27 mouse cellular contexts compared by ENCODE assay signal in genomic region chr15:84156158-84156557, GRCm38 (mm10). TPM values are rescaled to one million over a fixed set of nuclear protein-coding genes. Genes with fewer than 3 reads are reported as not detected.
DNase-seq lines count a peak whose midpoint lies in the region; ATAC-seq and TF ChIP-seq lines count a peak whose summit lies in the region.
"Had no signal": no experiment of that assay in that cellular context is flagged by ENCODE, and none has a peak within 500 bp of the region (broad histone marks: within the 10 kb centered on the region; RNA-seq: fewer than 3 reads in every experiment).

No protein-coding gene starts in this region.

- no peak overlapping the region for H3K4me3 ChIP-seq in liver, adult 2 months (ENCODE audit: insufficient read depth, low read depth, low read length)
- H3K4me3 ChIP-seq in liver, embryonic 12.5 days = no peak overlapping the region
- H3K4me3 ChIP-seq in liver, postnatal 0 days (ENCODE audit: low read depth, low read length) = no peak overlapping the region
- no peak overlapping the region for H3K4me3 ChIP-seq in liver, embryonic 11.5 days (ENCODE audit: low read depth, low read length)
- H3K4me3 ChIP-seq: embryonic facial prominence, embryonic 10.5 days; embryonic facial prominence, embryonic 12.5 days; forebrain, embryonic 13.5 days; forebrain, embryonic 15.5 days had no signal

- H3K27me3 ChIP-seq in liver, adult 2 months (ENCODE audit: control insufficient read depth, insufficient read depth, low read length) = no peaks in the 10 kb centered on the region
- H3K27me3 ChIP-seq in liver, embryonic 12.5 days (replicated peaks) = no peaks in the 10 kb centered on the region
- H3K27me3 ChIP-seq in liver, postnatal 0 days (ENCODE audit: insufficient read depth, low read length) = no peaks in the 10 kb centered on the region
- H3K27me3 ChIP-seq in liver, embryonic 11.5 days (replicated peaks; ENCODE audit: control insufficient read depth, insufficient read depth, low read length) = no peaks in the 10 kb centered on the region
- H3K27me3 ChIP-seq: embryonic facial prominence, embryonic 12.5 days; forebrain, embryonic 13.5 days; forebrain, embryonic 15.5 days had no signal

- no peak overlapping the region for H3K27ac ChIP-seq in liver, adult 2 months (replicated peaks; ENCODE audit: insufficient read depth, low read depth, low read length)
- H3K27ac ChIP-seq in liver, embryonic 12.5 days = no peak overlapping the region
- H3K27ac ChIP-seq in liver, postnatal 0 days (ENCODE audit: low read depth) = no peak overlapping the region
- no peak overlapping the region for H3K27ac ChIP-seq in liver, embryonic 11.5 days (ENCODE audit: low read depth, low read length)
- H3K27ac ChIP-seq: embryonic facial prominence, embryonic 10.5 days; embryonic facial prominence, embryonic 12.5 days; forebrain, embryonic 13.5 days; forebrain, embryonic 15.5 days had no signal

- WGBS in liver, adult 2 months = 26% methylated on average over 2 of the region's 2 CpGs
- WGBS in liver, embryonic 12.5 days (ENCODE audit: insufficient replicate concordance) = 57% methylated on average over 2 of the region's 2 CpGs
- WGBS in liver, postnatal 0 days (ENCODE audit: insufficient replicate concordance) = 48% methylated on average over 2 of the region's 2 CpGs
- 83% methylated on average over 2 of the region's 2 CpGs for WGBS in liver, embryonic 11.5 days

- no peaks in the 10 kb centered on the region for H3K79me2 ChIP-seq in liver, adult 2 months (ENCODE audit: control insufficient read depth, insufficient read depth, low read length)

- no peak for TF ChIP-seq POLR2A in liver, adult 2 months (IDR thresholded peaks at IDR 0.05; ENCODE audit: extremely low read depth, insufficient read depth, low read length)

- TF ChIP-seq EP300 in liver, postnatal 0 days (IDR thresholded peaks at IDR 0.05; ENCODE audit: low read depth) = no peak

- H3K9me3 ChIP-seq in liver, embryonic 12.5 days (replicated peaks) = no peaks in the 10 kb centered on the region
- no peaks in the 10 kb centered on the region for H3K9me3 ChIP-seq in liver, postnatal 0 days (ENCODE audit: low read length)
- no peaks in the 10 kb centered on the region for H3K9me3 ChIP-seq in liver, embryonic 11.5 days (ENCODE audit: control insufficient read depth, low read length)
- H3K9me3 ChIP-seq: embryonic facial prominence, embryonic 10.5 days; embryonic facial prominence, embryonic 12.5 days; forebrain, embryonic 13.5 days; forebrain, embryonic 15.5 days had no signal

- no peaks in the 10 kb centered on the region for H3K36me3 ChIP-seq in liver, adult 2 months (ENCODE audit: control insufficient read depth, insufficient read depth, low read length)
- no peaks in the 10 kb centered on the region for H3K36me3 ChIP-seq in liver, embryonic 12.5 days
- no peaks in the 10 kb centered on the region for H3K36me3 ChIP-seq in liver, postnatal 0 days (replicated peaks; ENCODE audit: insufficient read depth, low read length)
- no peaks in the 10 kb centered on the region for H3K36me3 ChIP-seq in liver, embryonic 11.5 days (ENCODE audit: control insufficient read depth, insufficient read depth, low read length)
- H3K36me3 ChIP-seq: embryonic facial prominence, embryonic 10.5 days; embryonic facial prominence, embryonic 12.5 days; forebrain, embryonic 15.5 days; G1E had no signal

- no peak for ATAC-seq in liver, embryonic 12.5 days
- ATAC-seq in liver, postnatal 0 days = peak; percentile 96
- ATAC-seq in liver, embryonic 11.5 days (replicated peaks; ENCODE audit: low FRiP score) = no peak
- ATAC-seq: activated CD4-positive, CD25-positive, alpha-beta regulatory T cell, adult 4 months; CD4-positive, CD25-positive, alpha-beta regulatory T cell, adult 4 months; forebrain, embryonic 13.5 days; forebrain, embryonic 15.5 days; forebrain, postnatal 0 days; Patski had no signal

- no peak overlapping the region for H3K4me2 ChIP-seq in liver, embryonic 12.5 days
- H3K4me2 ChIP-seq in liver, postnatal 0 days (ENCODE audit: low read depth, low read length) = no peak overlapping the region
- H3K4me2 ChIP-seq in liver, embryonic 11.5 days = no peak overlapping the region
- H3K4me2 ChIP-seq: embryonic facial prominence, embryonic 12.5 days; forebrain, embryonic 13.5 days; forebrain, embryonic 15.5 days had no signal

- peaks cover 2% of the 10 kb centered on the region; the same call in 1 of the 2 replicates for H3K4me1 ChIP-seq in liver, adult 2 months (ENCODE audit: control insufficient read depth, insufficient read depth, low read length)
- no peaks in the 10 kb centered on the region for H3K4me1 ChIP-seq in liver, embryonic 12.5 days
- H3K4me1 ChIP-seq in liver, postnatal 0 days (ENCODE audit: insufficient read depth) = no peaks in the 10 kb centered on the region
- no peaks in the 10 kb centered on the region for H3K4me1 ChIP-seq in liver, embryonic 11.5 days (replicated peaks; ENCODE audit: control insufficient read depth, insufficient read depth, low read length)
- H3K4me1 ChIP-seq: embryonic facial prominence, embryonic 10.5 days; embryonic facial prominence, embryonic 12.5 days; forebrain, embryonic 13.5 days; forebrain, embryonic 15.5 days had no signal

- peak; percentile 24 for DNase-seq in adrenal gland, adult 2 months
- no peak for DNase-seq in adrenal gland, postnatal 4 days (ENCODE audit: low spot score in 2 of 2)
- peak; percentile 100 for DNase-seq in liver, adult 2 months (ENCODE audit: extremely low read depth, low read depth, low spot score)
- peak; percentile 47 for DNase-seq in liver, postnatal 0 days
- DNase-seq in liver, embryonic 11.5 days (ENCODE audit: low spot score) = no peak
- DNase-seq: adrenal gland, postnatal 10 days; adrenal gland, postnatal 25 days; B cell, adult 2 months; cerebellum, adult 11-12 months; cerebellum, adult 2 months; cerebellum, adult 9-10 months; cerebellum, postnatal 10 days; cerebellum, postnatal 25 days; forebrain, postnatal 0 days had no signal

- H3K9ac ChIP-seq in liver, adult 2 months (ENCODE audit: low read depth, low read length) = no peak overlapping the region
- H3K9ac ChIP-seq in liver, embryonic 12.5 days = no peak overlapping the region
- no peak overlapping the region for H3K9ac ChIP-seq in liver, postnatal 0 days (replicated peaks)
- H3K9ac ChIP-seq in liver, embryonic 11.5 days (ENCODE audit: low read depth, low read length) = no peak overlapping the region
- H3K9ac ChIP-seq: embryonic facial prominence, embryonic 12.5 days; forebrain, embryonic 13.5 days; forebrain, embryonic 15.5 days; forebrain, postnatal 0 days had no signal

- TF ChIP-seq CTCF in liver, adult 2 months (IDR thresholded peaks at IDR 0.05; ENCODE audit: low read depth, low read length) = no peak
- TF ChIP-seq CTCF in liver, postnatal 0 days (IDR thresholded peaks at IDR 0.05; ENCODE audit: low read depth) = no peak

RNA-seq across cellular contexts. Expression of gene Pnpla3, which starts 11.5 kb away (rescaled TPM):
- total RNA-seq in adrenal gland, adult 2 months (2021) = 10 to 100 TPM; 46.4 to 65.3 TPM
- 178 and 239 TPM in 2 replicates for polyA plus RNA-seq in adrenal gland, adult 2 months (2012; rRNA removed)
- total RNA-seq in adrenal gland, postnatal 4 days (2021) = 1 to 10 TPM; 4.0 to 5.5 TPM
- 1.2 and 2.6 TPM in 2 replicates for total RNA-seq in liver, adult 2 months (2014; rRNA removed)
- 4.7 and 10.6 TPM in 2 replicates for polyA plus RNA-seq in liver, adult 2 months (2012; rRNA removed)
- 1.4 and 1.5 TPM in 2 replicates for polyA plus RNA-seq in liver, embryonic 12.5 days (2016; fragmentation: Nextera tagmentation; extraction: Ambion mirVana)
- 1.0 and 1.9 TPM in 2 replicates for polyA plus RNA-seq in liver, postnatal 0 days (2015; fragmentation: Nextera tagmentation; extraction: Ambion mirVana)
- 1.4 and 2.3 TPM in 2 replicates for polyA plus RNA-seq in liver, embryonic 11.5 days (2014; fragmentation: Nextera tagmentation; extraction: Ambion mirVana)
- total RNA-seq: G1E had no signal
- polyA plus RNA-seq: activated CD4-positive, CD25-positive, alpha-beta regulatory T cell, adult 4 months; G1E had no signal

RNA-seq across cellular contexts. Expression of gene Pnpla5, which starts 33.2 kb away (rescaled TPM):
- under 1 TPM in 1 of 2 experiments, not detected in 1; 0.12 TPM for total RNA-seq in adrenal gland, adult 2 months (2021)
- 0.06 and 0.19 TPM in 2 replicates for polyA plus RNA-seq in adrenal gland, adult 2 months (2012; rRNA removed)
- not detected for total RNA-seq in adrenal gland, postnatal 4 days (2021)
- total RNA-seq in liver, adult 2 months (2014; rRNA removed) = 0.07 and 0.28 TPM in 2 replicates
- polyA plus RNA-seq in liver, adult 2 months (2012; rRNA removed) = 0.13 TPM in 1 of 2 replicates, not detected in the other
- polyA plus RNA-seq in liver, embryonic 12.5 days (2016; fragmentation: Nextera tagmentation; extraction: Ambion mirVana) = 0.07 TPM in 1 of 2 replicates, not detected in the other
- polyA plus RNA-seq in liver, postnatal 0 days (2015; fragmentation: Nextera tagmentation; extraction: Ambion mirVana) = 0.05 TPM in 1 of 2 replicates, not detected in the other
- polyA plus RNA-seq in liver, embryonic 11.5 days (2014; fragmentation: Nextera tagmentation; extraction: Ambion mirVana) = not detected in 2 replicates
- total RNA-seq: adrenal gland, postnatal 25 days; CH12.LX; forebrain, postnatal 0 days; G1E had no signal
- polyA plus RNA-seq: activated CD4-positive, CD25-positive, alpha-beta regulatory T cell, adult 4 months; CD4-positive, CD25-positive, alpha-beta regulatory T cell, adult 4 months; cerebellum, adult 2 months; cortical plate, adult 2 months; embryonic facial prominence, embryonic 10.5 days; embryonic facial prominence, embryonic 12.5 days; embryonic facial prominence, embryonic 14.5 days; forebrain, embryonic 11.5 days; forebrain, embryonic 13.5 days; forebrain, embryonic 15.5 days; forebrain, postnatal 0 days; G1E; Patski had no signal

RNA-seq across cellular contexts. Expression of gene Samm50, which starts 35.9 kb away (rescaled TPM):
- total RNA-seq in adrenal gland, adult 2 months (2021) = 100 to 1,000 TPM; 115 to 159 TPM
- polyA plus RNA-seq in adrenal gland, adult 2 months (2012; rRNA removed) = 11.3 and 15.8 TPM in 2 replicates
- total RNA-seq in adrenal gland, postnatal 4 days (2021) = 100 to 1,000 TPM; 159 to 160 TPM
- 46.4 and 58.3 TPM in 2 replicates for total RNA-seq in liver, adult 2 months (2014; rRNA removed)
- 8.8 and 11.5 TPM in 2 replicates for polyA plus RNA-seq in liver, adult 2 months (2012; rRNA removed)
- polyA plus RNA-seq in liver, embryonic 12.5 days (2016; fragmentation: Nextera tagmentation; extraction: Ambion mirVana) = 110 and 112 TPM in 2 replicates
- polyA plus RNA-seq in liver, postnatal 0 days (2015; fragmentation: Nextera tagmentation; extraction: Ambion mirVana) = 103 and 105 TPM in 2 replicates
- polyA plus RNA-seq in liver, embryonic 11.5 days (2014; fragmentation: Nextera tagmentation; extraction: Ambion mirVana) = 137 and 148 TPM in 2 replicates

RNA-seq across cellular contexts. Expression of gene Sult4a1, which starts 50.6 kb away (rescaled TPM):
- 1 to 10 TPM; 4.6 to 5.2 TPM for total RNA-seq in adrenal gland, adult 2 months (2021)
- polyA plus RNA-seq in adrenal gland, adult 2 months (2012; rRNA removed) = 4.5 and 6.6 TPM in 2 replicates
- 1 to 10 TPM; 6.0 to 10.0 TPM for total RNA-seq in adrenal gland, postnatal 4 days (2021)
- total RNA-seq in liver, adult 2 months (2014; rRNA removed) = 0.13 TPM in 1 of 2 replicates, not detected in the other
- polyA plus RNA-seq in liver, adult 2 months (2012; rRNA removed) = 0.06 TPM in 1 of 2 replicates, not detected in the other
- 0.14 and 0.18 TPM in 2 replicates for polyA plus RNA-seq in liver, embryonic 12.5 days (2016; fragmentation: Nextera tagmentation; extraction: Ambion mirVana)
- polyA plus RNA-seq in liver, postnatal 0 days (2015; fragmentation: Nextera tagmentation; extraction: Ambion mirVana) = 0.06 TPM in 1 of 2 replicates, not detected in the other
- polyA plus RNA-seq in liver, embryonic 11.5 days (2014; fragmentation: Nextera tagmentation; extraction: Ambion mirVana) = 0.81 and 0.88 TPM in 2 replicates
- total RNA-seq: CH12.LX, G1E had no signal
- polyA plus RNA-seq: activated CD4-positive, CD25-positive, alpha-beta regulatory T cell, adult 4 months; CD4-positive, CD25-positive, alpha-beta regulatory T cell, adult 4 months; G1E had no signal

Comparison
In these comparisons a context has a peak if more than half of its experiments do, and no peak if none do; other contexts are left out.
1. DNase-seq: peak in adrenal gland, adult 2 months (single experiment), liver, adult 2 months (single experiment) and liver, postnatal 0 days (single experiment); none in adrenal gland, postnatal 4 days (0 of 2) and liver, embryonic 11.5 days (single experiment).
2. RNA of gene Pnpla3, which starts 11.5 kb away (polyA plus RNA-seq): 178 to 239 TPM in adrenal gland, adult 2 months; 4.7 to 10.6 TPM in liver, adult 2 months, 1.4 to 2.3 TPM in liver, embryonic 11.5 days, 1.0 to 1.9 TPM in liver, postnatal 0 days and 1.4 to 1.5 TPM in liver, embryonic 12.5 days; every median in the first group is over 10 times any median in the second.